Mouse (Mus musculus) kidney, adult 2 months (tissue): ENCODE results near the gene Mab21l2.

Experiments
- CTCF ChIP-seq: fragments of 200-500 bp; conservative IDR thresholded peaks from 2 replicates; pipeline ENCODE4 v1.5.1; 2011; ENCODE audit warnings: low read depth, mild to moderate bottlenecking, control low read depth, low read length, moderate library complexity, mixed read lengths; ENCODE audit not compliant: insufficient read depth, insufficient read length
- POLR2A ChIP-seq: fragments of 200-500 bp; IDR thresholded peaks from one replicate; pipeline ENCODE4 v1.6.1; 2011; ENCODE audit warnings: low read depth, low read length, control low read depth

GRCm38 (mm10) chr3:86558976-86559375 lies 10.5 kb upstream of the Mab21l2 start:
- TF ChIP-seq POLR2A (no peak), CTCF (no peak)
